Mouse (Mus musculus) liver, embryonic 12.5 days (tissue): ENCODE data around the gene Dusp13. TPM values are rescaled to one million over a fixed set of nuclear protein-coding genes. Genes with fewer than 3 reads are reported as not detected.

Experiments
- ATAC-seq: fragments of 200-750 bp; cut with Nextera tagmentation; 2 replicates; pipeline ENCODE4 v1.8.0; 2017; ENCODE audit warnings: moderate number of reproducible peaks, mild to moderate bottlenecking, moderate library complexity
- H3K27ac ChIP-seq: fragments of 300-500 bp; sonication (generic); 2 replicates; pipeline ENCODE4 v1.5.1; 2016; ENCODE audit warnings: mild to moderate bottlenecking
- H3K27me3 ChIP-seq: fragments of 300-500 bp; sonication (generic); replicated peaks from 2 replicates; pipeline ENCODE4 v1.6.1; 2016; ENCODE audit warnings: mild to moderate bottlenecking, moderate library complexity
- H3K36me3 ChIP-seq: fragments of 300-500 bp; sonication (generic); 2 replicates; pipeline ENCODE4 v1.6.1; 2016; ENCODE audit warnings: mild to moderate bottlenecking, moderate library complexity
- H3K4me1 ChIP-seq: fragments of 300-500 bp; sonication (generic); 2 replicates; pipeline ENCODE4 v1.6.1; 2016
- H3K4me2 ChIP-seq: fragments of 300-500 bp; sonication (generic); 2 replicates; pipeline ENCODE4 v1.6.1; 2016; ENCODE audit warnings: mild to moderate bottlenecking, moderate library complexity
- H3K4me3 ChIP-seq: fragments of 300-500 bp; sonication (generic); 2 replicates; pipeline ENCODE4 v1.5.1; 2016; ENCODE audit warnings: mild to moderate bottlenecking, moderate library complexity
- H3K9ac ChIP-seq: fragments of 300-500 bp; sonication (generic); 2 replicates; pipeline ENCODE4 v1.6.1; 2016; ENCODE audit warnings: mild to moderate bottlenecking, moderate library complexity
- H3K9me3 ChIP-seq: fragments of 300-500 bp; sonication (generic); replicated peaks from 2 replicates; pipeline ENCODE4 v1.6.1; 2016; ENCODE audit warnings: mild to moderate bottlenecking, moderate library complexity
- WGBS: fragments of 180-500 bp; shearing (Covaris S2); methylation state at CpG from one replicate; pipeline ENCODE4 v1.1.7; 2016; ENCODE audit not compliant: insufficient replicate concordance; 5-methylcytosine and 5-hydroxymethylcytosine counted together
- polyA plus RNA-seq: library from polyadenylated mRNA; unstranded; fragments of >200 nt; fragmentation: Nextera tagmentation; extraction: Ambion mirVana; gene quantifications from 2 replicates; pipeline ENCODE4 v1.2.1, GENCODE M21; 2016

Gene Dusp13
- polyA plus RNA-seq, 1 experiment from 2014 or later = not detected

GRCm38 (mm10) chr14:21746251-21746650 is 4.7 kb downstream of the Dusp13 start:
- no peak overlapping the region for H3K4me3 ChIP-seq
- no peak overlapping the region for H3K9ac ChIP-seq
- 73% methylated on average over 8 of the region's 8 CpGs for WGBS
- H3K4me2 ChIP-seq = no peak overlapping the region
- no peaks in the 10 kb centered on the region for H3K36me3 ChIP-seq
- no peak for ATAC-seq
- H3K4me1 ChIP-seq = peaks cover 16% of the 10 kb centered on the region
- H3K27me3 ChIP-seq = peaks cover 5% of the 10 kb centered on the region
- H3K27ac ChIP-seq = no peak overlapping the region
- H3K9me3 ChIP-seq = no peaks in the 10 kb centered on the region

DNA sequence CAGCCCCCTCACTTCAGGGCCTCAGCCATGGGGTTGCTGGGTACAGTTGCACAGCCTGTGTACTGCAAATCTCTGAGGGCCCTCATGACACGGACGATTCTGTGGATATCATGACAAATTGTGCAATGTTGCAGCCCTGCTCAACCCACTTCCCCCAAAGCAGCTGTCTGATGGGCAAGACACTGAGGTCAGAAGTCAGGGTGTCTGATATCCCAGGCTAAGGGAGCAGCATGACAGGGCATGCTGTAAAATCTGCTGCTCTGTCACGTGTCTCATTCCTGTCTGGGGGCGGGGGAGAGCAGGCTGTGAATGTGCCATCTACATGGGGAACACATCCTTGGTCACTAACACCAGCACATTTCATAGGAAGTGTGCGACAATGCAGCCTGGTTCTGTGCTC is 5.8 kb downstream of the Dusp13 start:
- Histone ChIP-seq H3K9ac (no peak overlapping the region), H3K4me3 (no peak overlapping the region), H3K4me1 (peaks cover 11% of the 10 kb centered on the region), H3K4me2 (no peak overlapping the region), H3K27ac (no peak overlapping the region), H3K9me3 (no peaks in the 10 kb centered on the region), H3K27me3 (peaks cover 5% of the 10 kb centered on the region), H3K36me3 (no peaks in the 10 kb centered on the region)
- 44% methylated on average over 5 of the region's 5 CpGs for WGBS
- no peak for ATAC-seq

- Histone ChIP-seq H3K27ac (no peak overlapping the region), H3K4me1 (peaks cover 4% of the 10 kb centered on the region; the same call in 1 of the 2 replicates), H3K9me3 (no peaks in the 10 kb centered on the region), H3K4me3 (no peak overlapping the region), H3K27me3 (peaks cover 11% of the 10 kb centered on the region), H3K36me3 (no peaks in the 10 kb centered on the region), H3K9ac (no peak overlapping the region), H3K4me2 (no peak overlapping the region)
- ATAC-seq = no peak
- WGBS = 83% methylated on average over 1 of the region's 1 CpGs
Observed at GRCm38 (mm10) chr14:21744169-21744568, 6.8 kb downstream of the Dusp13 start.

DNA sequence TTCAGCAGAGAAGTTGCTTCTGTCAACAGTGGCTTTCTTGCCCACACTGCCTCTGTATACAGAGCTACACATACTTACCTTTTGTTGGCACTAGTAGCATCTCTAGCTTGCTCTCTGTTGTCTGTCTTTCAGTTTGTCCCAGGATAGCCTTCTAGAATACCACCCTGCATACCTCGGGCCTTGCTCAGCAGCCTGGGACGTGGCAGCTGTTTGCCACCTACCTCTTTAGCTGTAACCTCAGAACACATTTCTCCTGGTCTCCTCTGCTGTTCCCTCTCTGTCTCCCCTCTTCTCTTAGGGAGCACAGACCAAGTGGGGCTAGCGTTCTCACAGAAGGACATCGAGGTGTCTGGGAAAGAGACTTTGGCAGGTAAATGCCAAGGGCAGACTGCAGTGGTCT is 8.5 kb downstream of the Dusp13 start:
- no peak overlapping the region for H3K27ac ChIP-seq
- no peak overlapping the region for H3K9ac ChIP-seq
- no peak overlapping the region for H3K4me2 ChIP-seq
- 84% methylated on average over 4 of the region's 4 CpGs for WGBS
- H3K27me3 ChIP-seq = peaks cover 10% of the 10 kb centered on the region
- H3K4me3 ChIP-seq = no peak overlapping the region
- no peak for ATAC-seq
- no peaks in the 10 kb centered on the region for H3K36me3 ChIP-seq
- no peaks in the 10 kb centered on the region for H3K9me3 ChIP-seq
- H3K4me1 ChIP-seq = no peaks in the 10 kb centered on the region

GRCm38 (mm10) chr14:21741786-21742185 is 9.2 kb downstream of the Dusp13 start:
- no peaks in the 10 kb centered on the region for H3K36me3 ChIP-seq
- H3K9me3 ChIP-seq = no peaks in the 10 kb centered on the region
- peaks cover 6% of the 10 kb centered on the region; the same call in 1 of the 2 replicates for H3K27me3 ChIP-seq
- H3K4me3 ChIP-seq = no peak overlapping the region
- H3K9ac ChIP-seq = no peak overlapping the region
- WGBS = 26% methylated on average over 4 of the region's 4 CpGs
- H3K27ac ChIP-seq = no peak overlapping the region
- no peaks in the 10 kb centered on the region for H3K4me1 ChIP-seq
- ATAC-seq = peak; percentile 48; the same call in 1 of the 2 replicates
- no peak overlapping the region for H3K4me2 ChIP-seq

DNA sequence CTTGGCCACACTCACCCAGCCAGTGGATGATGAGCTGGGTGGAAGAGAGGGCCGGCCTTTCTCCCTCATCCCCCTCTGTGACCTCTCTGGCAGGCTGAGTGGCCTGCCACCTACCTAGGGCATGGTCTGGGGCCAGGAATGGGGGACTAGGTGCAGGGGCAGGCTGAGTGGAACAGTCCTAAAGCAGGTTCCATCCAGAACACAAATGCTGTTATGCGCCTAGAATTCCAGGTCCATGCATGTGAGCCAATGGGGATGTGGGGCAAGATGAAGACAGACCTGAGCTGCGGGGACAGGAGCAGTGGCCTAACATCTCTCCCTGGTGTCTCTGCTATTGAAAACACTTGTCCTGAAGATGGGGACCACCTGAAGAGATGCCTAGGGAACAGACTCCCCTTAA is 9.7 kb downstream of the Dusp13 start:
- H3K4me2 ChIP-seq = no peak overlapping the region
- no peaks in the 10 kb centered on the region for H3K36me3 ChIP-seq
- H3K4me1 ChIP-seq = no peaks in the 10 kb centered on the region
- no peaks in the 10 kb centered on the region for H3K9me3 ChIP-seq
- ATAC-seq = no peak
- peaks cover 6% of the 10 kb centered on the region; the same call in 1 of the 2 replicates for H3K27me3 ChIP-seq
- no peak overlapping the region for H3K4me3 ChIP-seq
- no peak overlapping the region for H3K9ac ChIP-seq
- no peak overlapping the region for H3K27ac ChIP-seq
- 80% methylated on average over 3 of the region's 3 CpGs for WGBS

DNA sequence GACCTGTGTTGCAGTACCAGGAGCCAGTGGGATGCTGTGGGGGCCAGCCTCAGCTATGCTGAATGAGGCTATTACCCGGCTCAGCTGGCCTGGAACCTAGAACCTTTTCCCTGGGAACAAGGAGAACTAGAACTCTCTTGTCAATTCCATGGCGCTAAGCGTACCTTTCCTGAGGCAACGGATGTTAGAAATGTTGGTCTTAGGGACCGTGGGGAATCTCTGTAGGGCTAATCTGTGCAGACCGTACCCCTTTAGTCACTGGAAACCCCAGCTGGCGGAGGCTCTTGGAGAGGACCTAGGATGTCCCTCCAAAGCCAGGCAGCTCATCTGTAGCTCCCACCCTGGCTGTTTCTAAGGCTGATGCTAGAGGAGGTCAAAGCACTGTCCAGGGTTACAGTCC is 10.6 kb downstream of the Dusp13 start:
- Histone ChIP-seq H3K4me3 (no peak overlapping the region), H3K27me3 (peaks cover 6% of the 10 kb centered on the region; the same call in 1 of the 2 replicates), H3K4me2 (no peak overlapping the region), H3K36me3 (no peaks in the 10 kb centered on the region), H3K4me1 (no peaks in the 10 kb centered on the region), H3K9me3 (no peaks in the 10 kb centered on the region), H3K27ac (no peak overlapping the region), H3K9ac (no peak overlapping the region)
- ATAC-seq = no peak
- 82% methylated on average over 7 of the region's 7 CpGs for WGBS

- no peak for ATAC-seq
- Histone ChIP-seq H3K36me3 (no peaks in the 10 kb centered on the region), H3K9ac (no peak overlapping the region), H3K9me3 (no peaks in the 10 kb centered on the region), H3K27ac (no peak overlapping the region), H3K4me1 (peaks cover 3% of the 10 kb centered on the region; the same call in 1 of the 2 replicates), H3K27me3 (no peaks in the 10 kb centered on the region), H3K4me3 (no peak overlapping the region), H3K4me2 (no peak overlapping the region)
- WGBS = 76% methylated on average over 15 of the region's 15 CpGs
Observed at GRCm38 (mm10) chr14:21733131-21733905, 17.7 kb downstream of the Dusp13 start.

GRCm38 (mm10) chr14:21729936-21730335 is 21.0 kb downstream of the Dusp13 start:
- no peak overlapping the region for H3K4me2 ChIP-seq
- no peak overlapping the region for H3K27ac ChIP-seq
- H3K4me3 ChIP-seq = no peak overlapping the region
- ATAC-seq = no peak
- 0 out of 2 replicates have a peak, but pooled peaks cover 2% of the 10 kb centered on the region for H3K27me3 ChIP-seq
- 85% methylated on average over 4 of the region's 4 CpGs for WGBS
- peaks cover 3% of the 10 kb centered on the region; the same call in 1 of the 2 replicates for H3K4me1 ChIP-seq
- no peaks in the 10 kb centered on the region for H3K36me3 ChIP-seq
- H3K9ac ChIP-seq = no peak overlapping the region
- no peaks in the 10 kb centered on the region for H3K9me3 ChIP-seq

DNA sequence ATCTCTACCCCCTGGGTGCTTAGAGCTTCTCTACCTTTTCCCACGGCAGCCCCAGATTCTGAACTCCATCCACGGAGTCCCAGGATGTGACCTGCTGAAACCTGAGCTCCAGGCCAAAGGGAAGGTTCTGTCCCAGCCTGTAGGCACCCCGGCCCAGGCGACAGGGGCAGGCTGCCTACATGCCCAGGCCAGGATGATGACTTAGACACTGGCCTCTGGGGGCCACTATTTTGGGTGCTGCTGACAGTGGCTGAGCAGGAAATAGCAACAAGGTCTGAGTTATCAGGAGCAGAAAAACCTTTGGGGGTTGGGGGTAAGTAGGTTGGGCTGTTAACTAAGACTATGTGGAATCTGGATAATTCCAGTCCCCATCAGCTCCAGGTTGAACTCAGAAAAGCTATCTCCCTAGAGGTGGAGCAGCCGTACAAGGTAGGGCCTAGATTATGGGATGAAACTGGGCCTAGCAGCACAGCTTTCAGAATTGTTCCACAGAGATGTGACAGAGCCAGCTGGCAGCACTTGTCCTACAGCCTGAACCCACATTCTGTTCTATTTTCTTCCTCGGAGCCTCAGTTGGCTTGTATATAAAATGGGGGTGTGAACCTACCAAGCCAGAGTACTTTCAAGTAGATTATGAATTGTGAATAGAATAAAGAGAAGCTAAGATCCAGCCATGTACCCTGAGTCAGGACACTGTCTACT is 21.8 kb downstream of the Dusp13 start:
- 0 out of 2 replicates have a peak, but pooled peaks cover 3% of the 10 kb centered on the region for H3K27me3 ChIP-seq
- H3K27ac ChIP-seq = no peak overlapping the region
- no peaks in the 10 kb centered on the region for H3K36me3 ChIP-seq
- H3K9me3 ChIP-seq = no peaks in the 10 kb centered on the region
- ATAC-seq = no peak
- H3K4me3 ChIP-seq = no peak overlapping the region
- H3K9ac ChIP-seq = no peak overlapping the region
- WGBS = 59% methylated on average over 6 of the region's 6 CpGs
- peaks cover 3% of the 10 kb centered on the region; the same call in 1 of the 2 replicates for H3K4me1 ChIP-seq
- H3K4me2 ChIP-seq = no peak overlapping the region

- Histone ChIP-seq H3K4me3 (no peak overlapping the region), H3K27me3 (0 out of 2 replicates have a peak, but pooled peaks cover 6% of the 10 kb centered on the region), H3K36me3 (no peaks in the 10 kb centered on the region), H3K9me3 (no peaks in the 10 kb centered on the region), H3K4me2 (no peak overlapping the region), H3K27ac (no peak overlapping the region), H3K4me1 (no peaks in the 10 kb centered on the region), H3K9ac (no peak overlapping the region)
- no peak for ATAC-seq
- WGBS = 76% methylated on average over 8 of the region's 8 CpGs
Observed at GRCm38 (mm10) chr14:21722021-21722698, 28.8 kb downstream of the Dusp13 start.
